Mouse (Mus musculus) stomach, embryonic 15.5 days (tissue): Measurements from ENCODE around the gene Tjp2. TPM values are rescaled to one million over a fixed set of nuclear protein-coding genes. Genes with fewer than 3 reads are reported as not detected.
"Not testable (repeated sequence)": the region's sequence is repeated elsewhere in the genome, so short reads cannot be mapped to it uniquely, and the experiment has no call there.

Experiments used
- ATAC-seq: fragments of 200-750 bp; cut with Nextera tagmentation; 2 replicates; pipeline ENCODE4 v1.8.0; 2017; ENCODE audit warnings: low read depth, moderate number of reproducible peaks, moderate TSS enrichment; ENCODE audit not compliant: insufficient read depth, low FRiP score
- H3K27ac ChIP-seq: fragments of 300-500 bp; sonication (generic); 2 replicates; pipeline ENCODE4 v1.5.1; 2015; ENCODE audit warnings: mild to moderate bottlenecking, inconsistent platforms
- H3K27me3 ChIP-seq: fragments of 300-500 bp; sonication (generic); replicated peaks from 2 replicates; pipeline ENCODE4 v1.6.1; 2015; ENCODE audit warnings: inconsistent platforms
- H3K36me3 ChIP-seq: fragments of 300-500 bp; sonication (generic); 2 replicates; pipeline ENCODE4 v1.6.1; 2015; ENCODE audit warnings: inconsistent platforms
- H3K4me1 ChIP-seq: fragments of 300-500 bp; sonication (generic); 2 replicates; pipeline ENCODE4 v1.6.1; 2015; ENCODE audit warnings: inconsistent platforms
- H3K4me2 ChIP-seq: fragments of 300-500 bp; sonication (generic); 2 replicates; pipeline ENCODE4 v1.6.1; 2015; ENCODE audit warnings: mild to moderate bottlenecking, inconsistent platforms
- H3K4me3 ChIP-seq: fragments of 300-500 bp; sonication (generic); replicated peaks from 2 replicates; pipeline ENCODE4 v1.5.1; 2015; ENCODE audit warnings: inconsistent platforms
- H3K9ac ChIP-seq: fragments of 300-500 bp; sonication (generic); 2 replicates; pipeline ENCODE4 v1.6.1; 2015; ENCODE audit warnings: inconsistent platforms
- H3K9me3 ChIP-seq: fragments of 300-500 bp; sonication (generic); 2 replicates; pipeline ENCODE4 v1.6.1; 2016; ENCODE audit warnings: inconsistent platforms
- WGBS: fragments of 180-500 bp; shearing (Covaris S2); methylation state at CpG from one replicate; pipeline ENCODE4 v1.1.7; 2015; 5-methylcytosine and 5-hydroxymethylcytosine counted together
- polyA plus RNA-seq: library from polyadenylated mRNA; unstranded; fragments of >200 nt; fragmentation: Nextera tagmentation; extraction: Ambion mirVana; gene quantifications from 2 replicates; pipeline ENCODE4 v1.2.1, GENCODE M21; 2015

Tjp2 gene
- polyA plus RNA-seq, 1 experiment from 2014 or later = 34.5 TPM

DNA sequence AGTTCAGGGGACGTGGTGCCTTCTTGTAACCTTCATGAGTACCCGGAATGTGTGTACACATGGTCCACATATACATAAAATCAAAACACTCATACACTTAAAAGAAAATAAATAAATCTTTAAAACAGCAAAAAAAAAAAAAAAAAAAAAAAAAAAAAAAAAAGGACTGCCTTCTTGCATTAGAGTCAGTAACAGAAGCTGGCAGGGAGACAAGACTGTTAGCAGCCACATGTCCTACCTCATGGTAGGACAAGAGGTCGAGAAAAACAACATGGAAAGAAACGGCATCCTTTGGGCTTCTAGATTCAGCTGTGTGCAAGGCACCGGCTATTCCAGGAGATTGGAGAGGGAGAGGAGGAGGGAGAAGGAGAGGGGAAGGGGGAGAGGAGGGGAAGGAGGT lies 23.0 kb downstream of the Tjp2 start:
- Histone ChIP-seq H3K9me3 (no peaks in the 10 kb centered on the region), H3K36me3 (no peaks in the 10 kb centered on the region), H3K4me1 (no peaks in the 10 kb centered on the region), H3K9ac (no peak overlapping the region), H3K27ac (no peak overlapping the region), H3K4me3 (no peak overlapping the region), H3K4me2 (no peak overlapping the region), H3K27me3 (no peaks in the 10 kb centered on the region)
- 86% methylated on average over 5 of the region's 5 CpGs for WGBS
- ATAC-seq = no peak

DNA sequence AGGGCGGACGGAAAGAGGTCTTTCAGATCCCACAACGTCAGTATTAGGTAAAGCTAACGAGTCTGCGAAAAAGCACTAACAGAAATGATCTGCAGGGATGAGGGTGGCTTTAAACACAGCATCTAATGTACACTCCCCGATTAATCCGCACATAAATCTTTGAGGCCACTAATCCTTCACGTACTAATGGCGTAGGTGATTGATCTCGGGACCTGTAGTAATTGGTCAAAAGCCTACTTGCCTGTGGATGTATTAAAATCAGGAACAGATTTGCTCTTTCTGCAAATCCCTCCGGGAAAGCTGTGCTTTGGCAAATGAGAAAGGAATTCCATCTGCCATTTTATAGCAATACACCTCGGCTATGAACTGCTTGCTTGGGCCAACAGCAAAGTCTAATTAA lies 24.3 kb downstream of the Tjp2 start:
- Histone ChIP-seq H3K27ac (no peak overlapping the region), H3K4me1 (no peaks in the 10 kb centered on the region), H3K36me3 (no peaks in the 10 kb centered on the region), H3K4me3 (no peak overlapping the region), H3K4me2 (no peak overlapping the region), H3K9me3 (no peaks in the 10 kb centered on the region), H3K9ac (no peak overlapping the region), H3K27me3 (no peaks in the 10 kb centered on the region)
- ATAC-seq = no peak
- 53% methylated on average over 12 of the region's 12 CpGs for WGBS

DNA sequence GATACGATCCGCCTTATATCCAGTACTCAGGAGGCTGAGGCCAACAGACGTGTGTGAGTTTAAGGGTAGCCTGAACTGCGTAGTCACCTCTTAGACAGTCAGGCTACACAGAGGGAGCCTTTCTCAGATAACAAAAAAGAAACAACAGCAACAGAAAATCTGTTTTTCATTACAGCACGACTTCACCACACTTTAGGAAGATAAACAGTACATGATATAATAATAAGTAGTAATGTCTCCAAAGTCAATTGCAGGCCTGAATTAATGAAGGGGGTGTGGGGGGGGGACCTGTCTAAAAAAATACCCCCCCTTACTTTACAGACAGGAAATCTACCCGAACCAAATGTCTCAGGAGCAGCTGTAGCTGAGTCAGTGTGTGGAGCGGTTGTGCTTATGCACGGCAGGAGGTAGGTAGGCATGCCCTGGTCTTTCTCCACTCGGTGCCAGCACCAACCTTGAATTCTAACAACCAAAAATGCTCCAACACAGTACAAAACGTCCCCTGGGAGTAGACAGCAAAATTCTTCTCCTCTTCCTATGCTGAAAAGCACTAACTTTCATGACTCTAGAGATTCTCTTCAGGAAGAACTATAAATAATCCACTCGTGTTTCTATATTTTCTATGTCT lies 26.0 kb downstream of the Tjp2 start:
- WGBS = 74% methylated on average over 11 of the region's 11 CpGs
- no peak overlapping the region for H3K9ac ChIP-seq
- no peak for ATAC-seq

DNA sequence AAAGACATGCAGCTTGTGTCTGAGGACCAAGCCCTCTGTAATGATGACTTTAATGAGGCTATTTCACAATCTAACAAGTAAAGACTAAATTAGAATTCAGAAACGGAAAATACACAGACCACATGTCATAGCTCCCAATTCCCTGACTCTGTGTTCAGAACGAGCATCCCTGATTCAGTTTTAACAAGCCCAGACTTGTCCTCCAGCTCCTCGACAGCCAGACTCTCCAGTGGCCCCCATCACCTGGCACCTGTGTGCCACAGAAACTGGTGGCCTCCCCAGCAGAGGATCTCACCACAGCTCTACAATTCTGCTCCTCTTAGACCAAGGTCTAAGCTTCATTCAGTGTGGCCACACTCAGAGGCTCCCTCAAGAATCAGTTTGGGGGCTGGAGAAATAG lies 27.5 kb downstream of the Tjp2 start:
- Histone ChIP-seq H3K36me3 (no peaks in the 10 kb centered on the region), H3K27me3 (no peaks in the 10 kb centered on the region), H3K9ac (no peak overlapping the region), H3K9me3 (no peaks in the 10 kb centered on the region), H3K4me1 (no peaks in the 10 kb centered on the region), H3K4me3 (no peak overlapping the region), H3K27ac (no peak overlapping the region), H3K4me2 (no peak overlapping the region)
- no peak for ATAC-seq
- WGBS = 50% methylated on average over 3 of the region's 3 CpGs

More for the DNA sequence above, 26.0 kb downstream of the Tjp2 start:
- no peaks in the 10 kb centered on the region for H3K9me3 ChIP-seq
- H3K27ac ChIP-seq = no peak overlapping the region
- H3K4me3 ChIP-seq = no peak overlapping the region
- H3K36me3 ChIP-seq = no peaks in the 10 kb centered on the region
- H3K27me3 ChIP-seq = no peaks in the 10 kb centered on the region
- no peaks in the 10 kb centered on the region for H3K4me1 ChIP-seq
- H3K4me2 ChIP-seq = no peak overlapping the region

DNA sequence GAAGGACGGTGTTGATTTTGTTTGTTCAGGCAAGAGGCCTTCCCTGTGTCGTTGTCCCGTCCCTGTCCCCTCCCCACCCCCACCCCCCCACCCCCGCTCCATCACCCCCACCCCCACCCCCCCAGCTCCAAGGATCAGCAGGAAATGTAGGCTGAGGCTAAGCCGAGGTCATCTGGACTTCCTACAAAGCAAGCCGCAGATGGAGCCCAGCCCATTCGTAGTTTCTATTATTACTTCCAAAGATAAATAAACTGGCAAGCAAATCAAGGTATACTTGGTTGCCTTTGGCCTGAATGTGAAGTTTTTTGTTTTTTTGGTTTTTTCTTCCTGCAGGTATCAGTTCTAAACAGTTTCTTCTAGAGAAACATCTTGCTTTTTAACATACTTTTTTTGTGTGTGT lies 29.6 kb downstream of the Tjp2 start:
- 47% methylated on average over 7 of the region's 7 CpGs for WGBS
- H3K27ac ChIP-seq = no peak overlapping the region
- ATAC-seq = no peak
- H3K4me2 ChIP-seq = no peak overlapping the region
- H3K9ac ChIP-seq = no peak overlapping the region
- H3K4me1 ChIP-seq = no peaks in the 10 kb centered on the region
- no peaks in the 10 kb centered on the region for H3K36me3 ChIP-seq
- H3K4me3 ChIP-seq = no peak overlapping the region
- H3K9me3 ChIP-seq = no peaks in the 10 kb centered on the region
- no peaks in the 10 kb centered on the region for H3K27me3 ChIP-seq

DNA sequence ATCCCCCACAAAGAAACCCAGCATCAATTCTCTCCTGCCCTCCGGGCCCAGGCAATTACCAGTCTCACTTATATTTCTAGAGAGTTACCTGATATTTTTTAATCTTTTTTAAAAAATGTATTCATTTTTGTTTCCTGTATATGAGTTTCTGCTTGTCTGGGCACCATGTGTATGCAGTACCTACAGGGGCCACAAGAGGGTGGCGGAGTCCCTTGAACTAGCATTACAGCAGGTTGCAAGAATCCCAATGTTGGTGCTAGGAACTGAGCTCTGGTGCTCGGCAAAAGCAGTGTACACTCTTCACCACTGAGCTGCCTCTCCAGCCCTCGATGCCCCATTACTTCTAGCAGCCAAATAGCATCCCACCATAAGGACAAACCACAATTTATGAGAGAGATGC lies 30.6 kb downstream of the Tjp2 start:
- 94% methylated on average over 4 of the region's 4 CpGs for WGBS

DNA sequence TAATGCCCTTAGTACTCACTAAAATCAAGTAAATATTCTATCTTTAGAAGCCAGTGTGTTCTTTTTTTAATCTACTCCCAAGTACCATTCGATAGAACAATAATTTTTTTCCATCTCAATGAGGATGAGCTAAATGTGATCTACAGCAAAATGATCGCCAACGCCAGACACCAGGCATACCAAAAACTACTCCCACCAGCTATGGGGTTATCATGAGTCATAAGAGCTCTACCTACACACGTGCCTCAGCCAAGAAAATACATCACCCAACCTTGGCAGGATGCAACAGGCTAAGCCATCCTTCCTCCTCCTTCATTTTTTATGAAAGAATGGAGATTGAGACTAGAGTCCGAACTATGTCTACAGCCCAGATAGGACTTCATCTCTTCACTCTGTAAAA lies 31.9 kb downstream of the Tjp2 start:
- no peaks in the 10 kb centered on the region for H3K4me1 ChIP-seq
- H3K9me3 ChIP-seq = no peaks in the 10 kb centered on the region
- no peak for ATAC-seq
- 84% methylated on average over 5 of the region's 5 CpGs for WGBS
- H3K4me3 ChIP-seq = no peak overlapping the region
- H3K4me2 ChIP-seq = no peak overlapping the region
- no peaks in the 10 kb centered on the region for H3K36me3 ChIP-seq
- no peak overlapping the region for H3K27ac ChIP-seq
- H3K9ac ChIP-seq = no peak overlapping the region
- no peaks in the 10 kb centered on the region for H3K27me3 ChIP-seq

More for the DNA sequence above, 30.6 kb downstream of the Tjp2 start:
- no peak overlapping the region for H3K9ac ChIP-seq
- H3K36me3 ChIP-seq = no peaks in the 10 kb centered on the region
- no peak overlapping the region for H3K4me3 ChIP-seq
- H3K27me3 ChIP-seq = no peaks in the 10 kb centered on the region
- no peak overlapping the region for H3K27ac ChIP-seq
- no peaks in the 10 kb centered on the region for H3K9me3 ChIP-seq
- H3K4me2 ChIP-seq = no peak overlapping the region
- no peak for ATAC-seq
- H3K4me1 ChIP-seq = no peaks in the 10 kb centered on the region

DNA sequence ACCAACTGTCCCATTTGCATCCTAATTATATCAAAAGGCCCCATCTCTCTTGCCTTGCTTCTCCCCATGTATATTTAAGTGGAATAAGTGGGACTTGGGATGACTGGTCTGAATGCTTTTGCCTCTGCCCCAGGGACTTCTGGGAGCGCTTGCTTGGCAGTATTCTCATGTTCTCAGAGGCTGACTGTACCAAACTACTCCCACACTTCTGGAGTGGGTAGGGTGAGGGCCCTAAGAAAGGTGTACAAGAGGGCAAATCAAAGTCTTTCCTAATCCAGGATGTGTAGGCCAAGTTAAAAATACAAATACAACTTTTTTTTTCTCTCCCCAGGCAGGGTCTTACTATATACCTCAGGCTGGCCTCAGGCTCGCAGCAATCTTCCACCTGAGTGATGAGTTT lies 37.0 kb downstream of the Tjp2 start:
- H3K36me3 ChIP-seq = no peaks in the 10 kb centered on the region
- H3K27ac ChIP-seq = no peak overlapping the region
- no peak overlapping the region for H3K4me2 ChIP-seq
- no peaks in the 10 kb centered on the region for H3K27me3 ChIP-seq
- 71% methylated on average over 2 of the region's 2 CpGs for WGBS
- ATAC-seq = no peak
- H3K9me3 ChIP-seq = no peaks in the 10 kb centered on the region
- no peak overlapping the region for H3K4me3 ChIP-seq
- no peaks in the 10 kb centered on the region for H3K4me1 ChIP-seq
- H3K9ac ChIP-seq = no peak overlapping the region

DNA sequence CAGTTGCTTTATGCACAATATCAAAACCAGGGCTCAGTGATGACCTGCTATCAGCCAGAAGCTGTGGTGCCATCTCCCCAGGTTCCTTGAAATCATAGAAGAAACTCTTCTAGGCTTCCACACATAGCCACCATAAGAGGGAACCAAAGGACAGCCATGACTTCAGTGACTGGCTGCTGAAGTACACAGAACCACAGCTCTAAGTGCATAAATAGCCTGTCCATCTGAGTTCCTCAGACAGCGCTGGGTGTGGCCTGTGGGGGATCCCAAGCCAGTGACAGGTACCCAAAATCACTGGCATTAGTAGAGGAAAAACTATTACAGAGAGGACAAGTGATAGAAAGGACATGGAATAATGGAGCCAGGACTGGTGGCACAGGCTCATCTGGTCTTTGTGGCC lies 37.5 kb downstream of the Tjp2 start:
- WGBS = 76% methylated on average over 1 of the region's 1 CpGs
- not testable (repeated sequence) for ATAC-seq, H3K9ac ChIP-seq, H3K27me3 ChIP-seq, H3K9me3 ChIP-seq, H3K4me2 ChIP-seq, H3K4me1 ChIP-seq, H3K36me3 ChIP-seq, H3K4me3 ChIP-seq, H3K27ac ChIP-seq

DNA sequence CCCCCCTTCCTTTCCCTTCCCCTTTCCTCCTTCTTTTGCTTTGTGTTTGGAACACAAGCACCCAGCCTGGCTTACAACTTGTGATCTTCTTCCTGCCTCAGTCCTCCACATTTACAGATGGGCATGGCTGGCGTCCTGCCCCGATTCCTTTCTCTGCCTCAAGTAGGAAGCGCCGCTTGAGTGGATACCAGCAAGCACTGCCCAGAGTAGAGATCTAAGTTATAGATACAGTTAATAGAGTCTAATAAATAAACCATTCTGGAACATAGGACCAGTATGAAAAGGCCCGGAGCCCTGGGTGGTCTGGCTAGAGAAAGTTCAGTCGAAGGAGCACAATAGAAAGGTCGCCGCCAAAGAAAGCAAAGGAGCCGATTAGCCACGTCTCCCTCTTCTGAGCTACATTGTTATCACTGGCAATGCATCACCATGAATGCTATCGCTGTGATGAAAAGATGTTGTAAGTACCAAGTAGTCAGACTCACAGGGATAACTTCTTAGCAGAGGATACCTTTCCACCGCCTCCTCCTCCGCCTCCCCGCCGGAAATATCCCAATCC lies 41.1 kb downstream of the Tjp2 start:
- H3K27me3 ChIP-seq = no peaks in the 10 kb centered on the region
- no peak overlapping the region for H3K4me3 ChIP-seq
- WGBS = 88% methylated on average over 15 of the region's 15 CpGs
- no peaks in the 10 kb centered on the region for H3K4me1 ChIP-seq
- no peak overlapping the region for H3K4me2 ChIP-seq
- ATAC-seq = no peak
- no peak overlapping the region for H3K9ac ChIP-seq
- H3K36me3 ChIP-seq = no peaks in the 10 kb centered on the region
- H3K9me3 ChIP-seq = no peaks in the 10 kb centered on the region
- no peak overlapping the region for H3K27ac ChIP-seq

DNA sequence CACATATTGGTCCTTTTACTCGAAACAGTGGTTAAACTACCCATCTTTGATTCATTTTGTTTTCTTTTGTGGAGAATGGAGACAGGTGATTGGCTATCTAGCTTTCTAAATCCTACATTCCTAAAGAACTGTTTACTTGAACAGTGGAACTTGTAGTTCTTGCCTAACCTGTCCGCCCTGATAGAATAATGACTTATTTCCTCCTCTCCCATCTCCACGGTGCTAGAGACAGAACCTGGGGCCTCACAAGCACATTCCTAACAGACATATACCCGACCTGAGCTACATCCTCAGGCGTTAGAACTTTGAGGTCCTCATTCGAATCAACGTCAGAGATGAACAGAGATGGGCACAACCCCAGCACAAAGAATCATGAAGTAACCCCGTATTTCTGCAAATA lies 44.4 kb downstream of the Tjp2 start:
- ATAC-seq = no peak; the same call in 1 of the 2 replicates
- no peak overlapping the region for H3K4me2 ChIP-seq
- 53% methylated on average over 8 of the region's 8 CpGs for WGBS

DNA sequence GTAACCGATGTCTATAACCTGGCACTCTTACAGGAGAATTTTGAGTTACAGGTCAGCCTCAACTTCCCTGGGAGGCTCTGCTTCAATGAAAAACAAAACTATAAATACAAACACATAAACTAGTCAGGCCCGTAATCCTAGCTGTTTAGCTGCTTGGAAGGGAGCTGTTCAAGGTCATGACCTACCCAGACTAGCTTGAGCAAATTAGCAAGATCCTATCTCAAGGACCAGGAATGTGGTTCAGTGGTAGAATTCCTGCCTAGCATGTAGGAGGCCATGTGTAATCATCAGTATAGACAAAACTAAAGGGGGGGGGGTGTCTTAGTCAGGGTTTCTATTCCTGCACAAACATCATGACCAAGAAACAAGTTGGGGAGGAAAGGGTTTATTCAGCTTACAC lies 46.7 kb downstream of the Tjp2 start:
- no peak for ATAC-seq
- no peak overlapping the region for H3K27ac ChIP-seq
- H3K4me3 ChIP-seq = no peak overlapping the region
- H3K9me3 ChIP-seq = no peaks in the 10 kb centered on the region
- 71% methylated on average over 2 of the region's 2 CpGs for WGBS
- H3K27me3 ChIP-seq = no peaks in the 10 kb centered on the region
- no peak overlapping the region for H3K4me2 ChIP-seq
- peaks cover 8% of the 10 kb centered on the region for H3K4me1 ChIP-seq
- no peak overlapping the region for H3K9ac ChIP-seq
- no peaks in the 10 kb centered on the region; the same call in 1 of the 2 replicates for H3K36me3 ChIP-seq

More for the DNA sequence above, 44.4 kb downstream of the Tjp2 start:
- H3K9me3 ChIP-seq = no peaks in the 10 kb centered on the region
- H3K4me3 ChIP-seq = no peak overlapping the region
- H3K36me3 ChIP-seq = no peaks in the 10 kb centered on the region; the same call in 1 of the 2 replicates
- H3K4me1 ChIP-seq = 0 out of 2 replicates have a peak, but pooled peaks cover under 1% of the 10 kb centered on the region
- no peak overlapping the region for H3K9ac ChIP-seq
- H3K27me3 ChIP-seq = no peaks in the 10 kb centered on the region
- H3K27ac ChIP-seq = no peak overlapping the region

DNA sequence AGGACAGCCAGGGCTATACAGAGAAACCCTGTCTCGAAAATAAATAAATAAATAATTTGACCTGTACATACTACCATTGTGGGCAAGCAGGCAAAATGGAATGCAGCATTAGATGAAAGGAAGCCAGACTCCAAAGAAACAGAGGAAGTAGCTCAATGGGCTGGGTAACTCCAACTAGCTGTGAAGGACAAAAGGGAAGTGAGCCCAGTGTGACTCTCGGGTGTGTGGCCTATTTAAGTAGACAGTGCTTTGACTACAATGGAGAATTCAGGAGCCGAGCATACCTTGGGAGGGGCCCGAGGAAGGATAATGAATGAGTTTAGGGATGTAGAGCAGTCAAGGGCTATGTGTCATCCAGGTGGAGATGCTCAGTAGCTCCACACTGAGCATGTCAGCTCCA lies 48.1 kb downstream of the Tjp2 start:
- Histone ChIP-seq H3K4me2 (no peak overlapping the region), H3K9me3 (no peaks in the 10 kb centered on the region), H3K27ac (no peak overlapping the region), H3K9ac (no peak overlapping the region), H3K4me3 (no peak overlapping the region), H3K27me3 (no peaks in the 10 kb centered on the region), H3K36me3 (no peaks in the 10 kb centered on the region; the same call in 1 of the 2 replicates), H3K4me1 (peaks cover 10% of the 10 kb centered on the region)
- no peak for ATAC-seq
- WGBS = 79% methylated on average over 4 of the region's 4 CpGs
